Mouse (Mus musculus) heart, postnatal 0 days (tissue): Measurements from ENCODE around the gene Irak4.

ENCODE experiments used
- CTCF ChIP-seq: IDR thresholded peaks from 2 replicates; pipeline ENCODE4 v1.5.1; 2016; ENCODE audit warnings: antibody characterized with exemption, control low read depth, low read depth
- EP300 ChIP-seq: IDR thresholded peaks from 2 replicates; pipeline ENCODE4 v1.6.1; 2016; ENCODE audit warnings: antibody characterized with exemption, low read depth

DNA sequence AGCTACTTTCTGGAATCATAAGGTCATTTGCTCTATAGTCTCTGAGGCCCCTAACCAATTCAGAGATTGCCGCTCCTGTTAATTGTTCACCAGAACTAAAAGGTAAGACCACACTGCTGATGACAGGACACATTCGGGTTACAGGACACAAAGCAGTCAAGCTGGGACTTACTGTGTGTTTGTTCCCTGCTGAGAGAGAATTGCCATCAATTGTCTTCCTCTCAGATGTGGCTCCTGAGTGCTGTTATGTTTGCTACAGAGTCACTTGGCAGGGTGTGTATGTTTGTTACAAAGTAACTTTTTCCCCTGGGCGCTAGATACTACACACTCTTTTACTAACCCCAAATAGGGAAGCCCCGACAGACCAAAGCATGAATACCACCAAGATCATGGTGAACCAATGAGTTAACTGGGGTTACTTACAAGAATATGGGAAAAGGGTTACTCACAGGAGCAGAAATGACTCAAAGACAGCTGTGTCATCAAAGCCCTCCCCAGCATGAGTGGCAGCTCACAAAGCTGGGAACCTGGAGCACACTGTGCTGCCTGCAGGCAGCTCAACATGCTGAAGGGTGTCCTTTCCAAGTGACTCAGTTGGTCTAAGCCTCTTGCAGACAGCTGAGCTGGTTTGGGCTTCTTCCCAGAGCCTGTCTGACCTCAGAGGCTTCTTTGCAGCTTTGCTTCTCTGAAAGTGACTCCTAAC is 31.3 kb downstream of the Irak4 start:
- TF ChIP-seq CTCF (no peak), EP300 (no peak)
